Mouse (Mus musculus) bone marrow, adult 2 months (tissue): ENCODE results near the gene Acy3.

Source experiments
- CTCF ChIP-seq: fragments of 200-500 bp; IDR thresholded peaks from 2 replicates; pipeline ENCODE4 v1.5.1; 2011; ENCODE audit warnings: low read length, control low read depth; ENCODE audit not compliant: control insufficient read depth, insufficient read depth
- POLR2A ChIP-seq: fragments of 200-500 bp; IDR thresholded peaks from 2 replicates; pipeline ENCODE4 v1.6.1; 2011; ENCODE audit warnings: low read depth, mild to moderate bottlenecking, control low read depth, low read length, borderline replicate concordance; ENCODE audit not compliant: control insufficient read depth

DNA sequence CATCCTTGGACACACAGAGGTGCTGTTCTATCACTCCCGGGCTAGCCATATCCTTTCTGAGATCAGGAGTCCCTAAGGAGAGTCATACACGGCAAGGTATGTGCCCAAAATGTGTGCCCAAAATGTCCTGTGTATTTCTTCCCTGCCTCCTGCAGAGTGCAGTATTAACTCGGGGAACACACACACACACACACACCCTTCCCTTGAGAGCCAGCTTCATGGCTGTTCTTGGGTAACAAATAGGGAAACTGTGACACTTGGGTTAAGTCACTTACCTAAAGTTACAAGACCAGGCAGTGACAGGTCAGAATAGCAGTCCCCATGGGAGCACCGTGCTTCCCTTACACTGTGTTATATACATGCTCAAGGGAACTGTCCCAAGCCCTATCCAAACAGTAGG, 22.3 kb upstream of the Acy3 start:
- TF ChIP-seq POLR2A = no peak
- peak; percentile 28 for TF ChIP-seq CTCF
